Mouse (Mus musculus): ENCODE measurements around the gene Zfp106. TPM values are rescaled to one million over a fixed set of nuclear protein-coding genes. Genes with fewer than 3 reads are reported as not detected.

Zfp106 gene
- polyA plus RNA-seq, 1 experiment, result 39.1 TPM

DNA sequence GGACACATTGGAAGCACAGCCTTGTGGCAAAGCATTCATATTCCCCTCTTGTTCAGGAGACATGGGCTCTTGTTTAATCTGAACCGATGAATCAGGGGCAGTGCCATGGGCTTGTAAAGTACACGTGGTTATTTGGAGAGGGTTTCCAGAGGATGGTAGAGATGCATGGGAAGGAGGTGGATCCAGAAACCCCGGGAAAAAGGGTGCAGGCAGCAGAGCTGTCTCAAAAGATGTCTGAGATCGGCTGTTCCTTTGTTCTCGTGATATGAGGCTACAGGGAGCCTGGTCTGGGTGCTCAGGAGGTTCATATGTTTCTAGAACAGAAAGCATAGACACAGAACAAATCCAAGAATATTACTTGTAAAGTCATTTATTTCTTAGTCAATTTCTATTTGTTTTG, 36.9 kb downstream of the Zfp106 start:
- no peak overlapping the region for H3K27ac ChIP-seq (ENCODE audit: insufficient read depth, low read depth, low read length)
- H3K4me3 ChIP-seq (ENCODE audit: low read depth, low read length), result no peak overlapping the region
- no peaks in the 10 kb centered on the region for H3K4me1 ChIP-seq (ENCODE audit: control insufficient read depth, insufficient read depth, insufficient read length, low read length)
- TF ChIP-seq POLR2A (IDR thresholded peaks at IDR 0.05; ENCODE audit: low read depth, low read length) (no peak), CTCF (IDR thresholded peaks at IDR 0.05; ENCODE audit: extremely low read depth, insufficient read length, insufficient replicate concordance, low read depth, low read length) (no peak)
- H3K36me3 ChIP-seq (ENCODE audit: control insufficient read depth, insufficient read depth, low read length), result peaks cover 70% of the 10 kb centered on the region
- 88% methylated on average over 5 of the region's 5 CpGs for WGBS
- H3K27me3 ChIP-seq (ENCODE audit: control insufficient read depth, insufficient read depth, low read length), result no peaks in the 10 kb centered on the region

DNA sequence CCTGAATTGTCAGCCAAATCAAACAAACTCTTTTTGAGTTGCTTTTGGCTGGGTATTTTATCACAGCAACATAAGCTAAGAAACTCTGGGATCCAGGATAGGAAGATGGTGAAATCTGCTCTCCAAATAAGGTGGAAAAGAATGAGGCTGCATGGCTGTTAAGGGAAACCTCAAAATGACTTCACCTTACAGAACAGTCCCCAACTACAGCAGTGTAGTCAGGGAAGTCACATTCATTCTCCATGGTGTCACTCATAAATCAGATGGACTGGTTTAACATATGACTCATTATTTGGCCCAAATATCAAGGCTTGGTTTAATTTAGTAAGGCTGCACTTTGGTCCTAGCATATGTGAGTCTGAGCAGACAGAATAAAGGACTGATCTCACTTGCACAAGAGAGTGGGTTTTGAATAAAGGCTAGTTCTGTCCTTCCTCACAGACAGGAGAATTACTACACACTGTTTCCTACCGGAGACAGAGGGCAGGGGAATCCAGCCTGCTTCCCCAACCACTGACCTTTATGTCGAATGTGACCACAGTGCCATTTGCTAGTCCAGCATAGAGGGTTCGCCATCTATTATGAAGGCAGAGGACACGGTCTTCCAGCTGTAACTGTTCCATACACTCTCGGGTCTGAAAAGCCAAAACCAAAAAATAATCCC, 45.0 kb downstream of the Zfp106 start:
- H3K27ac ChIP-seq (ENCODE audit: insufficient read depth, low read depth, low read length), result no peak overlapping the region
- H3K27me3 ChIP-seq (ENCODE audit: control insufficient read depth, insufficient read depth, low read length), result no peaks in the 10 kb centered on the region
- WGBS, result 88% methylated on average over 5 of the region's 5 CpGs
- no peak for TF ChIP-seq POLR2A (IDR thresholded peaks at IDR 0.05; ENCODE audit: low read depth, low read length)
- no peak for TF ChIP-seq CTCF (IDR thresholded peaks at IDR 0.05; ENCODE audit: extremely low read depth, insufficient read length, insufficient replicate concordance, low read depth, low read length)
- H3K36me3 ChIP-seq (ENCODE audit: control insufficient read depth, insufficient read depth, low read length), result peaks cover 72% of the 10 kb centered on the region
- no peak overlapping the region for H3K4me3 ChIP-seq (ENCODE audit: low read depth, low read length)
- no peaks in the 10 kb centered on the region for H3K4me1 ChIP-seq (ENCODE audit: control insufficient read depth, insufficient read depth, insufficient read length, low read length)

DNA sequence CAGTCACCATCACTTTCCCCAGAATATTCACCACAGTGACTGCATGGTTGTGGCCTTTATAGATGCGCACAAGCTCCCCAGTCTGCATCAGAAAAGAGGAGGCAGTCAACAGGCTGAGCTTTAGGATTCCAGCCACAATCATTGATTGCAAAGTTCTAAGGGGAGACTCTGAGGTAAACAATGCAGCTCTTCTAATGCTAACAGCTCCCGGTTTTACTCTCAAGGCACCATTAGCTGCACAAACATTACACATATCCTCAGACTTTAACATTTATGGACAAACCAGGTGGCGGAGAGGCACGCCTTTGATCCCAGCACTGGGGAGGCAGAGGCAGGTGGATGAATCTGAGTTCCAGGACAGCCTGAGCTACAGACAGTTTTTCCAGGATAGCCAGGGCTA, 49.5 kb downstream of the Zfp106 start:
- H3K36me3 ChIP-seq (ENCODE audit: control insufficient read depth, insufficient read depth, low read length), result peaks cover 75% of the 10 kb centered on the region
- no peaks in the 10 kb centered on the region for H3K27me3 ChIP-seq (ENCODE audit: control insufficient read depth, insufficient read depth, low read length)
- 84% methylated on average over 4 of the region's 4 CpGs for WGBS
- no peaks in the 10 kb centered on the region for H3K4me1 ChIP-seq (ENCODE audit: control insufficient read depth, insufficient read depth, insufficient read length, low read length)
- H3K4me3 ChIP-seq (ENCODE audit: low read depth, low read length), result no peak overlapping the region
- no peak for TF ChIP-seq POLR2A (IDR thresholded peaks at IDR 0.05; ENCODE audit: low read depth, low read length)
- TF ChIP-seq CTCF (IDR thresholded peaks at IDR 0.05; ENCODE audit: extremely low read depth, insufficient read length, insufficient replicate concordance, low read depth, low read length), result no peak
- no peak overlapping the region for H3K27ac ChIP-seq (ENCODE audit: insufficient read depth, low read depth, low read length)

DNA sequence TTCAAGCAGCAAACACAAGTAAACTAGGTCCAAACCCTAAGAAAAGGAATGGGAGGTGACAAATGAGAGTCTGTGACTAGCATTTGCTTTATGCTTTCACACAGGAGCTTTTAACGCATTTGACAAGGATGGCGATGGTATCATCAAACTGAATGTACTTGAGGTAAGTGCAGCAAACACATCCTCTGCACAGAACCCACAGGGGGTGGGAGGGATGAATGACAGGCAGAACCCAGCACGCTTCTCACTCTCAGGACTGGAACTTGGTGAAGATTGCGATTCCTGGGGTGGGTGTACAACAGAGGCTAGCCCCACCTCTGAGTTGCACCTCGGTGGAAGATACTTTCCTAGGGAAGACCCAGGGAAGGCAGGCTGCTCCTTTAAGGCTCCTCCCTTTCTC, 59.7 kb downstream of the Zfp106 start:
- H3K27ac ChIP-seq (ENCODE audit: insufficient read depth, low read depth, low read length), result no peak overlapping the region
- TF ChIP-seq POLR2A (IDR thresholded peaks at IDR 0.05; ENCODE audit: low read depth, low read length) (no peak), CTCF (IDR thresholded peaks at IDR 0.05; ENCODE audit: extremely low read depth, insufficient read length, insufficient replicate concordance, low read depth, low read length) (no peak)
- H3K36me3 ChIP-seq (ENCODE audit: control insufficient read depth, insufficient read depth, low read length), result peaks cover 17% of the 10 kb centered on the region
- WGBS, result 76% methylated on average over 5 of the region's 5 CpGs
- no peaks in the 10 kb centered on the region for H3K4me1 ChIP-seq (ENCODE audit: control insufficient read depth, insufficient read depth, insufficient read length, low read length)
- H3K27me3 ChIP-seq (ENCODE audit: control insufficient read depth, insufficient read depth, low read length), result no peaks in the 10 kb centered on the region
- no peak overlapping the region for H3K4me3 ChIP-seq (ENCODE audit: low read depth, low read length)

DNA sequence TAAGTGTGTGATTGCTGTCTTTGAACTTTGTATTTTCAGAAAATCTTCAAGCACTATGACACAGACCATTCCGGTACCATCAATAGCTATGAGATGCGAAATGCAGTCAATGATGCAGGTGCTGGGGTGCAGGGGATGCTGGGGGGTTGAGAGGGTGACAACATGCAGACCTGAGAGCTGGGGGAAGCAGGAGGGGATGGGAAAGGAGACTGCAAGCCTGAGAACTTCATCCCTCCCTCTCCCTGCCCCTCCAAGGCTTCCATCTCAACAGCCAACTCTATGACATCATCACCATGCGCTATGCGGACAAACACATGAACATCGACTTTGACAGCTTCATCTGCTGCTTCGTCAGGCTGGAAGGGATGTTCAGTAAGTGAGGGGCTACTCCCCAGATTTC, 60.5 kb downstream of the Zfp106 start:
- no peaks in the 10 kb centered on the region for H3K27me3 ChIP-seq (ENCODE audit: control insufficient read depth, insufficient read depth, low read length)
- no peak overlapping the region for H3K4me3 ChIP-seq (ENCODE audit: low read depth, low read length)
- TF ChIP-seq CTCF (IDR thresholded peaks at IDR 0.05; ENCODE audit: extremely low read depth, insufficient read length, insufficient replicate concordance, low read depth, low read length), result no peak
- no peak for TF ChIP-seq POLR2A (IDR thresholded peaks at IDR 0.05; ENCODE audit: low read depth, low read length)
- WGBS, result 84% methylated on average over 6 of the region's 6 CpGs
- H3K36me3 ChIP-seq (ENCODE audit: control insufficient read depth, insufficient read depth, low read length), result peaks cover 10% of the 10 kb centered on the region
- no peak overlapping the region for H3K27ac ChIP-seq (ENCODE audit: insufficient read depth, low read depth, low read length)
- no peaks in the 10 kb centered on the region for H3K4me1 ChIP-seq (ENCODE audit: control insufficient read depth, insufficient read depth, insufficient read length, low read length)

DNA sequence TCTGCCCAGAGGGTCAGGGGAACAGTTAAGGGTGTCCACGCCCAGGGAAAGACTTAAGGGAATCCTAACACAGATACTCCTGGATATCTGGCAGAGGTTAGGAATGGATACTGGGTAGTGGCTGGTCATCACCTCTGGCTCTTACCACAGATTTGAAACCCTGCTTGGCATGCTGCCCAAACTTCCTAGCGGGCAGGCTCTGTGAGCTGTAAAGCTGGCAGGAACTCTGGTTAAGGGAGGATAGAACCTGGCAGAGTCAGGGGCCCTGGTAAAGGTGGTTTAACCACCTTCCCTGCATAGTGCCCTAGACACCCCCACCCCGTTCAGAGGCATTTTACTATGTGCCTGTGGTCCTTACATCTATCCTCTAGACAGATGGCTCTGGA, 61.0 kb downstream of the Zfp106 start:
- no peaks in the 10 kb centered on the region for H3K4me1 ChIP-seq (ENCODE audit: control insufficient read depth, insufficient read depth, insufficient read length, low read length)
- no peak overlapping the region for H3K4me3 ChIP-seq (ENCODE audit: low read depth, low read length)
- peaks cover 6% of the 10 kb centered on the region; the same call in 1 of the 2 replicates for H3K36me3 ChIP-seq (ENCODE audit: control insufficient read depth, insufficient read depth, low read length)
- WGBS, result 41% methylated on average over 3 of the region's 3 CpGs
- H3K27me3 ChIP-seq (ENCODE audit: control insufficient read depth, insufficient read depth, low read length), result no peaks in the 10 kb centered on the region
- H3K27ac ChIP-seq (ENCODE audit: insufficient read depth, low read depth, low read length), result no peak overlapping the region
- no peak for TF ChIP-seq CTCF (IDR thresholded peaks at IDR 0.05; ENCODE audit: extremely low read depth, insufficient read length, insufficient replicate concordance, low read depth, low read length)
- no peak for TF ChIP-seq POLR2A (IDR thresholded peaks at IDR 0.05; ENCODE audit: low read depth, low read length)

DNA sequence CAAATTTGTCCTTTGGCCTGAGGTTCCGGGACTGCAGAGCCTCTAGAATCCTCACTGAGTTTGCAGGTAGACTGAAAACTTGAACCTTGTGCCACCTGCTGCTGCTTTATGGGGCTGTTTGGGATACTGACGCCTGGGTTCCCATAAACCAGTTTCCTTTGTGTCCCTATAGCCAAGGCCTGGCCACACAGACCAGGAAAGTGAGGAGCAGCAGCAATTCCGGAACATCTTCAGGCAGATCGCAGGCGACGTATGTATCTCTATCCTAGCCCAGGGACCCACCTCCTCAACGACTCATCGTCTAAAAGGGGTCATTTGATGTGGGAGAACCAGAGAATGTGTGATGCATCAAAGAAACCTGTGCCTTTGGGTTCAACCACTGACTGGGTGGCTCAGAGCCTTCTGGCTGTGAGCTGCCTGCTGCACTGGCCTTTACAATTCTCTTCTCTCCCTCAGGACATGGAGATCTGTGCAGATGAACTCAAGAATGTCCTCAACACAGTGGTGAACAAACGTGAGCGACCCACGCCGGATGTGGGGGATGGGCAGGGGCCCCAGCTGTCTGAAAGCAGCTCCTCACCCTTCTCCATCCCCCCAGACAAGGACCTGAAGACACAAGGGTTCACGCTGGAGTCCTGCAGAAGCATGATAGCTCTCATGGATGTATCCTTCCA, 61.6 kb downstream of the Zfp106 start:
- H3K4me3 ChIP-seq (ENCODE audit: low read depth, low read length), result no peak overlapping the region
- 59% methylated on average over 13 of the region's 13 CpGs for WGBS
- H3K36me3 ChIP-seq (ENCODE audit: control insufficient read depth, insufficient read depth, low read length), result peaks cover 6% of the 10 kb centered on the region; the same call in 1 of the 2 replicates
- H3K4me1 ChIP-seq (ENCODE audit: control insufficient read depth, insufficient read depth, insufficient read length, low read length), result no peaks in the 10 kb centered on the region
- TF ChIP-seq CTCF (IDR thresholded peaks at IDR 0.05; ENCODE audit: extremely low read depth, insufficient read length, insufficient replicate concordance, low read depth, low read length), result no peak
- TF ChIP-seq POLR2A (IDR thresholded peaks at IDR 0.05; ENCODE audit: low read depth, low read length), result no peak
- H3K27ac ChIP-seq (ENCODE audit: insufficient read depth, low read depth, low read length), result no peak overlapping the region
- no peaks in the 10 kb centered on the region for H3K27me3 ChIP-seq (ENCODE audit: control insufficient read depth, insufficient read depth, low read length)

All from small intestine, adult 2 months (tissue).